Mouse (Mus musculus) lung, embryonic 15.5 days (tissue): ENCODE data around the gene Fgfr2. TPM values are rescaled to one million over a fixed set of nuclear protein-coding genes. Genes with fewer than 3 reads are reported as not detected.

Experiments used
- ATAC-seq: fragments of 200-750 bp; cut with Nextera tagmentation; 2 replicates; pipeline ENCODE4 v1.8.0; 2017; ENCODE audit warnings: moderate number of reproducible peaks, borderline replicate concordance; ENCODE audit not compliant: low FRiP score, low TSS enrichment; ENCODE audit errors: extremely low read depth
- H3K27ac ChIP-seq: fragments of 300-500 bp; sonication (generic); 2 replicates; pipeline ENCODE4 v1.5.1; 2015; ENCODE audit warnings: moderate library complexity, mild to moderate bottlenecking, inconsistent platforms
- H3K27me3 ChIP-seq: fragments of 300-500 bp; sonication (generic); 2 replicates; pipeline ENCODE4 v1.6.1; 2015; ENCODE audit warnings: inconsistent platforms
- H3K36me3 ChIP-seq: fragments of 300-500 bp; sonication (generic); 2 replicates; pipeline ENCODE4 v1.6.1; 2015; ENCODE audit warnings: inconsistent platforms
- H3K4me1 ChIP-seq: fragments of 300-500 bp; sonication (generic); 2 replicates; pipeline ENCODE4 v1.6.1; 2015; ENCODE audit warnings: inconsistent platforms
- H3K4me2 ChIP-seq: fragments of 300-500 bp; sonication (generic); 2 replicates; pipeline ENCODE4 v1.6.1; 2015; ENCODE audit warnings: inconsistent platforms, mild to moderate bottlenecking, moderate library complexity
- H3K4me3 ChIP-seq: fragments of 300-500 bp; sonication (generic); 2 replicates; pipeline ENCODE4 v1.5.1; 2015; ENCODE audit warnings: mild to moderate bottlenecking, inconsistent platforms
- H3K9ac ChIP-seq: fragments of 300-500 bp; sonication (generic); 2 replicates; pipeline ENCODE4 v1.6.1; 2015; ENCODE audit warnings: inconsistent platforms
- H3K9me3 ChIP-seq: fragments of 300-500 bp; sonication (generic); 2 replicates; pipeline ENCODE4 v1.6.1; 2016; ENCODE audit warnings: inconsistent platforms
- WGBS: fragments of 180-500 bp; shearing (Covaris S2); methylation state at CpG from one replicate; pipeline ENCODE4 v1.1.7; 2015; 5-methylcytosine and 5-hydroxymethylcytosine counted together
- polyA plus RNA-seq: library from polyadenylated mRNA; unstranded; fragments of >200 nt; fragmentation: Nextera tagmentation; extraction: Ambion mirVana; gene quantifications from 2 replicates; pipeline ENCODE4 v1.2.1, GENCODE M21; 2015

Fgfr2 gene
- polyA plus RNA-seq, 1 experiment from 2014 or later, result 160 TPM

DNA sequence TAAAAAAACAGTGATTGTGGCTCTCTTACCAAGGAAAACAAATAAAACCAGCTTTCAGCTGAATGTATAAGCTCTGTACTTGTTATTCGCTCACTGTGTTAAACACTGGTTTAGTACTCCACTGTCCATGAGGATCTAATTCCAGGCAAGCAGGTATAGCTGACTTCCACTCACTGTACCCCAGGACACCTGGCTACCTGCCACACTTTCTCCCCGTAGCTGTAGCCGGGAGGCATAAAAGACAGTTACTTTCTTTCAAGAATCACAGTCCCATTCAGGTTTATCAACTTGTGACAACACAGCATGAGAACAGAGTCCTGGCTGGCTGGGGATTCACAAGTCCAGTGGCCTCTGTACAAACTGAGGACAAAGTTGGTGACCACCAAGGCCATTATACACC, 827.0 kb downstream of the Fgfr2 start:
- Histone ChIP-seq H3K9ac (no peak overlapping the region), H3K4me3 (no peak overlapping the region), H3K27ac (no peak overlapping the region), H3K36me3 (no peaks in the 10 kb centered on the region), H3K4me2 (no peak overlapping the region), H3K9me3 (no peaks in the 10 kb centered on the region), H3K27me3 (no peaks in the 10 kb centered on the region), H3K4me1 (peaks cover 30% of the 10 kb centered on the region)
- 81% methylated on average over 3 of the region's 3 CpGs for WGBS
- ATAC-seq, result no peak

DNA sequence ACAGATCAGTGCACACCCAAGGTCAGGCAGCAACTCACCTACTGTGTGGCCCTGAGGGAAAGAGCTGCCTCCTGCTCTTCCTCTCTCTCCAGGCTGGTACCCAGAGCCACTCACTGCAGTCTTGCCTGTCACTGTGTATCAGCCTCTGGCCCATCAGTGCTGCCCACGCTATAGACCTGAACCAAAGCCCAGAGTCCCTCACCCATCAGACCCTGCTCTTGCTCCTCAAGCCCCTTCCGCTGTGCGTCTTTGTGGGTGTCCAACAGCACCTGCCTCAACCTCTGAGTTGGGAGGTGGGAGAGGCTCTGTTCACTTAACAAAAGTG, 835.8 kb downstream of the Fgfr2 start:
- H3K27me3 ChIP-seq, result no peaks in the 10 kb centered on the region
- ATAC-seq, result no peak
- H3K4me3 ChIP-seq, result no peak overlapping the region
- peak overlapping the region; percentile 77 for H3K27ac ChIP-seq
- WGBS, result 58% methylated on average over 3 of the region's 3 CpGs
- peaks cover 64% of the 10 kb centered on the region for H3K4me1 ChIP-seq
- H3K4me2 ChIP-seq, result peak overlapping the region; percentile 14; the same call in 1 of the 2 replicates
- no peaks in the 10 kb centered on the region for H3K9me3 ChIP-seq
- no peak overlapping the region for H3K9ac ChIP-seq
- no peaks in the 10 kb centered on the region for H3K36me3 ChIP-seq

DNA sequence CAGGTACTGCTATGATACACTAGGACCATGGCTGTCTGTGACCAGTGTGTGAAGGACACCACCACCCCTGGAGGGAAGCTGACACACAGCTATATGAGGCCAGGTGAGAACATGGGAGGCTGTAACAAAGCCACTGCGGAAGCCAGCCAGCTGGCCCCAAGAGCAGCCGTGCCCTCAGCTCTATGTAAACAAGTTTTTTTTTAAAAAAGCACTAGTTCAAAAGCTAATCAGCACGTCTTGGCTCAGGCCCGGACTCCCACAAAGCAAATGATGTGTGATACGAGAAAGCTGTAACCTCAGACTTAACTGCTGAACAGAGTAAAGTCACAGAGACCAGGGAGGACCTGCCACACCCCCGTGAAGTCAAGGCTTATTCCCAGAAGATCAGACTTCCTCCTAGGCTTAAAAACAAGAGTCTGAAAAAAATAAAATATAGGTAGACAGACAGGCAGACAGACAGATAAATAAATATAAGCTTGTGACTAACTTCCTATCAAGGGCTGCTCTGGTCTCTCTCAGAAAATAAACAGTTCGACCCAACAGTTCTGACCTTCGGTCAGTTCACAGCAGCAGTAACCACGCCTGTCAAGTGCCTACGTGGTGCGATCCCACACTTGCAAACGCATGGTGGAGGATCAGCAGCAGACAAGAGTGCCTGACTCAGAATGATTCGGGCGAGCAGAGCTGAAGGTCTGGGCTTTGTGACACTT, 836.4 kb downstream of the Fgfr2 start:
- WGBS, result 5% methylated on average over 14 of the region's 14 CpGs
- peak overlapping the region; percentile 77 for H3K27ac ChIP-seq
- H3K4me2 ChIP-seq, result peak overlapping the region; percentile 14; the same call in 1 of the 2 replicates
- no peaks in the 10 kb centered on the region for H3K27me3 ChIP-seq
- no peaks in the 10 kb centered on the region for H3K9me3 ChIP-seq
- peak; percentile 70 for ATAC-seq
- H3K9ac ChIP-seq, result no peak overlapping the region
- H3K36me3 ChIP-seq, result no peaks in the 10 kb centered on the region
- H3K4me3 ChIP-seq, result no peak overlapping the region
- H3K4me1 ChIP-seq, result peaks cover 66% of the 10 kb centered on the region

DNA sequence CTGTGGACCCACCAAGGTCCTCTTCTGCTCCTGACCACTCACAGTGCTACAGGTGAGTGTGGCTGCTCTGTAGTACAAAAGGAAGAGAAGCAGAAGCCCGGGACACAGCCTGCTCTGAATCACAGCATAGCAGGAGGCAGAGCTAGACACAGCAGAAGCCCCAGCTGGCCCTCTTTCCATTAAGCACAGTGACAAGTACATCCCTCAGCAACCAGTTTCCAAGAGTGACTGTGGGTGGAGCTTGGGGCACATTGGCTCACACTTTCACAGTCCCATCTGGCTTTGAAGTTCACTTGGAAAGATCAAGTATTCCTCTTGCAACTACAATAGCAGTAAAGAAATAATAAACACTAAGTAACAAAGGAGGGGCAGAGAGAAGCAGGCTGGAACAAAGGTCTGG, 838.4 kb downstream of the Fgfr2 start:
- peak; percentile 52; the same call in 1 of the 2 replicates for ATAC-seq

DNA sequence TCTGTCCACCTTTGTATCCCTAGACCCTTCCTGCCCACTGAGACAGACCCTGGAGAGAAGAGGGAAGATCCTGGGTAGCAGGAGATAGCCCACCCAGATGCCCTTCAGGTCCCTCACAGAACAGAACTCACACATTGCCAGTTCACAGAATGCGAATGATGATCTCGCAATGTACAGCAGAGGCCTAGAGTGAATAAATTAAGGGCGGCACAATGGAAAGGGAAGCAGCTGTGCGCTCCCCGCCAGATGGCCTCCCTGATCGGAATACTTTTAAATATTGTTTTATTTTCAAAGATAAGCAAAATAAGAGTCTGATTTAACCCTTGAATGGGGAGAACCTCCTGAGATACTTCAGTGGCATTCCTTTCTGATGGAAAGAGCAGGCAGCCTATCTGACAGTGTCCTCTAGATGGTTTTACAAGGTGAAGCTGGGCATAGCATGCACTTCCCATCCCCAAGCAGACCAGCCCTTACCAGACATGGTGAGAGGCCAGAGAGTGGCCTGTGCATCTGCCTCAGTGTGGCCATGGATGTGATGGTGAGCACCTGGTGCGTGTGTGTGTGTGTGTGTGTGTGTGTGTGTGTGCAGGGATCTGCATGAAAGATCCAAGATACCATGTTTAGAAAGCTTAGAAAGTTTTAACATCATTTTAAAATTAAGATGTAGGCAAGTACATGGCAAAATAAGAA, 839.0 kb downstream of the Fgfr2 start:
- H3K4me2 ChIP-seq, result no peak overlapping the region
- peak overlapping the region; percentile 58 for H3K27ac ChIP-seq
- no peaks in the 10 kb centered on the region for H3K36me3 ChIP-seq
- no peaks in the 10 kb centered on the region for H3K9me3 ChIP-seq
- ATAC-seq, result no peak
- H3K4me1 ChIP-seq, result peaks cover 66% of the 10 kb centered on the region
- H3K9ac ChIP-seq, result no peak overlapping the region
- H3K27me3 ChIP-seq, result no peaks in the 10 kb centered on the region
- WGBS, result 53% methylated on average over 7 of the region's 7 CpGs
- no peak overlapping the region for H3K4me3 ChIP-seq

More for the DNA sequence above, 838.4 kb downstream of the Fgfr2 start:
- H3K36me3 ChIP-seq, result no peaks in the 10 kb centered on the region
- H3K4me3 ChIP-seq, result no peak overlapping the region
- no peak overlapping the region for H3K9ac ChIP-seq
- WGBS, result 25% methylated on average over 1 of the region's 1 CpGs
- H3K27ac ChIP-seq, result peak overlapping the region; percentile 58
- H3K9me3 ChIP-seq, result no peaks in the 10 kb centered on the region
- peaks cover 66% of the 10 kb centered on the region for H3K4me1 ChIP-seq
- no peak overlapping the region for H3K4me2 ChIP-seq
- no peaks in the 10 kb centered on the region for H3K27me3 ChIP-seq

DNA sequence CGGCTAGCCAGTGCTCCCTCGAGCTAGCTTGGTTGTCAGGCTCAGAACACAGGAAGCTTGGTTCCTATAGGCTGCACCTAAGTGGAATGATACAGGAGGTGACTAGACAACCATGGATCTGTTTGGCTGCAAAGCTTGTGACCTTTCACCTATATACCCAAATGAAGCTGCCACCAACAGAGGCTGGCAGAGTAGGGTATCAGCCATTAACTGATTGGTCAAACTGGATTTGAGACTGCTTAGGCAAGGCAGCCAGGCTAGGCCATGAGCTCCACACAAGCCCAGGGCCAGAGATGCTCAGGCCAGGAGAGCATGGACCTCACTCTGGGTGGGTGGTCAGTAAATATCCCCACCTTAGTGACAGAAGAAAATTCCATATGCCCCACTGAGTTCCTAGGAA, 840.6 kb downstream of the Fgfr2 start:
- WGBS, result 88% methylated on average over 2 of the region's 2 CpGs
- Histone ChIP-seq H3K4me2 (no peak overlapping the region), H3K4me1 (peaks cover 63% of the 10 kb centered on the region), H3K4me3 (no peak overlapping the region), H3K36me3 (no peaks in the 10 kb centered on the region), H3K9ac (no peak overlapping the region), H3K27me3 (no peaks in the 10 kb centered on the region), H3K27ac (no peak overlapping the region), H3K9me3 (no peaks in the 10 kb centered on the region)
- no peak for ATAC-seq

DNA sequence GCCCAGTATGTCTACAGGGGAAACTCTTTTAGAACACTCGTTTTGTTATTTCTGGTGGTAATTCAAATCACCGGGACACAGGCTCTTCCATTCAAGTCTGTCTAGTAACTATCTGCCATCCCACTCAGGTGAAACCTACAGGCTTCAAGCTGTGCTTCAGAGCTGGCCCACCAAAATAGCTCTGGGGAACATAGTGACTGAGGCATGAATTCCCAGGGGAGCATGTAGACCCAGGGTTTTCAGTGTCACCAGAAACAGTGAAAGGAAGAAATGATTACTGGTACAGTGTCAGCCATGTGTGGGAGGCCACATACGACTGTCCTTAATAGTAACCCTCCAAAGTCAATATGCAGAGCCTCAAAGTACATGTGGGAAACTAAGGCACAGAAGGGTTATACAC, 841.0 kb downstream of the Fgfr2 start:
- Histone ChIP-seq H3K4me2 (no peak overlapping the region), H3K36me3 (no peaks in the 10 kb centered on the region), H3K4me1 (peaks cover 58% of the 10 kb centered on the region), H3K4me3 (no peak overlapping the region), H3K9me3 (no peaks in the 10 kb centered on the region), H3K27me3 (no peaks in the 10 kb centered on the region), H3K27ac (no peak overlapping the region), H3K9ac (no peak overlapping the region)
- ATAC-seq, result no peak
- WGBS, result 73% methylated on average over 3 of the region's 3 CpGs

DNA sequence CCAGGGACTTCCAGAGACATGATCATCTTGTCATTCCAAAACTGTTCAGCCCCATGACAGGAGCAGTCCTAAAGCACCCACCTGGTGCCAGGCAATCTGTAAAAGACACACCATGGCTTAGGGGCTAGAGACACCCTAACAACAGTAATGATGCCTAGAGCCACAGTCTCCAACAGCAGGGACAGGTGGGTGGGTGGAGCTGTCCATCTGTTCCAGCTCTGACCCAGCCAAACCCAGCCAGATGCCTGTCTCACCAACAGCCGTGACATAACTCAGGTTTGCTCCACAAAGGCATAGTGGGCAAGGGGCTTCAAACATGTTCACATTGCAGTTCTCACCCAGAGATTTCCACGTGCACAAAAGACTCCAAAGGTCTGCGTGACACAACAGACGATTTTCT, 841.4 kb downstream of the Fgfr2 start:
- H3K27ac ChIP-seq, result no peak overlapping the region
- H3K9ac ChIP-seq, result no peak overlapping the region

DNA sequence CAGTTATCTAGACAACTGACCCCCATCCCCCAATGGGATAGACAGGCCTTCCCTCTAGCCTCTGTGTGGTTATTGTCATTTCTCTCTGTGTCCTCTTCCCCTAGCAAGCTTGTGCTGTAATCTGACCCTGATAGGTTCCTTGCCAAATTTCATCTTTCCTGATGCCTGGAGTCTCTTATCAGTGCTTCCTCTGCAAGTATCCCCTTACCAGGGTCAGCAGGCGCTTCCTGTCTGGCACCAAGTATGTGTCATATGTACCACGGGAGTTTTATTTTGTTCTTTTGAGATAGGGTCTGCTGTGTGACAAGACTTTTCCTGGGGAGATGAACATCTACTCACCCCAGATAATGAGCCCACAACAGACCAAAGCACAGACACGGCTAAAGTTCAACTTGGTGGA, 844.5 kb downstream of the Fgfr2 start:
- Histone ChIP-seq H3K4me1 (peaks cover 23% of the 10 kb centered on the region), H3K27me3 (no peaks in the 10 kb centered on the region), H3K36me3 (no peaks in the 10 kb centered on the region), H3K27ac (peak overlapping the region; percentile 7; the same call in 1 of the 2 replicates), H3K4me3 (no peak overlapping the region), H3K9me3 (no peaks in the 10 kb centered on the region), H3K9ac (no peak overlapping the region), H3K4me2 (no peak overlapping the region)
- WGBS, result 30% methylated on average over 3 of the region's 3 CpGs
- no peak for ATAC-seq

More for the DNA sequence above, 841.4 kb downstream of the Fgfr2 start:
- ATAC-seq, result no peak
- Histone ChIP-seq H3K27me3 (no peaks in the 10 kb centered on the region), H3K4me1 (peaks cover 54% of the 10 kb centered on the region), H3K9me3 (no peaks in the 10 kb centered on the region), H3K4me2 (no peak overlapping the region), H3K36me3 (no peaks in the 10 kb centered on the region), H3K4me3 (no peak overlapping the region)
- 72% methylated on average over 4 of the region's 4 CpGs for WGBS

DNA sequence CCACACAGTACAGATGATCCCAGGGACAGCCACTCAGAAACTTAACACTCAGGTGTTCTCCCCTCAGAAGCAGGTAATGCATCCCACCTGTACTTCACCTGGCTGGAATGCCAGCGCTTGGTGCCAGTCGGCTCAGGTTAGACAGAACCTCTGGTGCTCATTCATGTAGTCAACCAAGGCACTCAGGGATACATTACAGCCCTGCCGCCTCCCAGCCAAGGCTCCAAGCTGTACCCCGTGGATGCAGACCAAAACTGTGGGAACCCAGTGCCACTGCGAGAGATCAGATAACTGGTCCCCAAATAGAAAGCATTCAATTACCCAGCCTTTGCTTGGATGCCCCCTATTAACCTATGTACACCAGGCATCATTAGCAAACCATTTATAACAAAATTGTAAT, 846.9 kb downstream of the Fgfr2 start:
- no peaks in the 10 kb centered on the region for H3K9me3 ChIP-seq
- no peak overlapping the region for H3K27ac ChIP-seq
- H3K36me3 ChIP-seq, result no peaks in the 10 kb centered on the region
- no peaks in the 10 kb centered on the region for H3K27me3 ChIP-seq
- peaks cover 9% of the 10 kb centered on the region; the same call in 1 of the 2 replicates for H3K4me1 ChIP-seq
- no peak for ATAC-seq
- no peak overlapping the region for H3K4me2 ChIP-seq
- WGBS, result 82% methylated on average over 5 of the region's 5 CpGs
- no peak overlapping the region for H3K9ac ChIP-seq
- H3K4me3 ChIP-seq, result no peak overlapping the region

DNA sequence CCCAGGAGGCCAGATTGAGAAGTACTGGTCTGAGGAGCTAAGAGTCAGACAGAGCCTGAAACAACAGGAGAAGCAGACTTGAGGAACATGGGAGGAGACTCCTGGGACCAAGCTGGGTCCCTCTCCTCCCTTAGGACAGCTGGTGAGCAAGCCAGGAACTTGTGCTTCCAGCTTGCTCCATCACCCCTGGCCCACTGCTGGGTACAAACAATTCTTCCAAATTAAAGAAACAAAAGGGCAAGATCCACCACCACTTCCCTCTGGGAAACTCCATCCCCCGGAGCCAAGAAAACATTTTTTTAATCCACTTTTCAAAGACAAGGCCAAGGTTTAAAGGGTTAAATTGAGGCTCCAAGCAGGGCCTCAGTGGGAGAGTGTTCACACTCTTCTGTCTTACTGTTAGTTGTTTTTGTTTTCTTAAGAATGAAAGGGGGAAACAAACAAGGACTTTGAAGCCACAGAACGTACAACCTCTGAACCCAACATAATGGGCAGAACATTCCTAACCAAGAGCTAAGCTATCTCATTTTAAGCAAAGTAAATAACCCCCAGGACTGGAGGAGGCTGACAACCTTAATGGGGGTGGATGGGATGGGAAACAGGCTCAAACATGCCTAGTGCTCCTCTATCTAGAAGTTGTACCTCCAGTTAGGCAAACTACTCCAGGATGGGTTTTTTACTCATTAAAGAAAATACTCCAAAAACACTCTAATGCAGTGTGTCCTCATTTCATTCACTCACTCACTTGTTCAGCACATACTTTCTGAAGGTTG, 849.2 kb downstream of the Fgfr2 start:
- no peak for ATAC-seq
- Histone ChIP-seq H3K4me2 (no peak overlapping the region), H3K9ac (no peak overlapping the region), H3K27ac (no peak overlapping the region), H3K27me3 (no peaks in the 10 kb centered on the region), H3K4me3 (no peak overlapping the region), H3K9me3 (no peaks in the 10 kb centered on the region), H3K4me1 (peaks cover 20% of the 10 kb centered on the region; the same call in 1 of the 2 replicates), H3K36me3 (peaks cover 1% of the 10 kb centered on the region; the same call in 1 of the 2 replicates)
- 63% methylated on average over 2 of the region's 2 CpGs for WGBS

DNA sequence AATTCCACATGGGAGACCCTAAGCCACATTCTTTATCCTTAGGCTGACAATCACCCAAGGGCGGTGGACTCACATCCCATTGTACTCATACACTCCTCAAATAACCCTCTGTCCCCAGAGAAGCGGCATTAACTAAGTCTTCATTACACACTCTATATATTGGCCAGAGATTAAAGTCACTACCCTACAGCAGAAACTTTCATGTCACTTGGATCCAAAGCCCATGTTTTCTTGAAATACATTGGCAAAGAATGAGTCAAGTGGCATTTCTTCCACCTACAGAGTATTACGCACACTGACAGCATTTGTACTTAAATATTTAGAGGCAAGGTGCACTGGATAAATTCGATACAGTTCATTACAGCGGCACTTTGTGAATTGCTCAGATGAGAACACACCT, 850.2 kb downstream of the Fgfr2 start:
- 94% methylated on average over 5 of the region's 5 CpGs for WGBS
- no peaks in the 10 kb centered on the region for H3K27me3 ChIP-seq
- 0 out of 2 replicates have a peak, but pooled peaks cover 13% of the 10 kb centered on the region for H3K4me1 ChIP-seq
- no peak overlapping the region for H3K4me3 ChIP-seq
- no peaks in the 10 kb centered on the region for H3K9me3 ChIP-seq
- H3K9ac ChIP-seq, result no peak overlapping the region
- H3K27ac ChIP-seq, result no peak overlapping the region
- H3K36me3 ChIP-seq, result peaks cover 9% of the 10 kb centered on the region; the same call in 1 of the 2 replicates
- ATAC-seq, result no peak
- H3K4me2 ChIP-seq, result no peak overlapping the region
